Mouse (Mus musculus): ENCODE data around the gene Atn1. TPM values are rescaled to one million over a fixed set of nuclear protein-coding genes. Genes with fewer than 3 reads are reported as not detected.

Atn1 gene
- polyA plus RNA-seq, 1 experiment from 2014 or later = 10.2 TPM

GRCm38 (mm10) chr6:124696441-124697150 lies 59.7 kb downstream of the Atn1 start:
- no peak for DNase-seq (ENCODE audit: low spot score)
- 0 out of 2 replicates have a peak, but pooled peaks cover 4% of the 10 kb centered on the region for H3K4me1 ChIP-seq
- H3K27me3 ChIP-seq (ENCODE audit: low read depth, poor library complexity, severe bottlenecking) = no peaks in the 10 kb centered on the region
- WGBS = 94% methylated on average over 7 of the region's 7 CpGs
- no peak overlapping the region for H3K4me3 ChIP-seq
- no peaks in the 10 kb centered on the region for H3K9me3 ChIP-seq (replicated peaks)
- no peak overlapping the region for H3K27ac ChIP-seq (replicated peaks)
- peaks cover 27% of the 10 kb centered on the region for H3K36me3 ChIP-seq

GRCm38 (mm10) chr6:124694166-124694955 lies 62.0 kb downstream of the Atn1 start:
- 0 out of 2 replicates have a peak, but pooled peaks cover 4% of the 10 kb centered on the region for H3K4me1 ChIP-seq
- no peaks in the 10 kb centered on the region for H3K9me3 ChIP-seq (replicated peaks)
- peaks cover 5% of the 10 kb centered on the region for H3K36me3 ChIP-seq
- DNase-seq (ENCODE audit: low spot score) = no peak
- no peak overlapping the region for H3K4me3 ChIP-seq
- WGBS = 83% methylated on average over 15 of the region's 15 CpGs
- no peaks in the 10 kb centered on the region for H3K27me3 ChIP-seq (ENCODE audit: low read depth, poor library complexity, severe bottlenecking)
- H3K27ac ChIP-seq (replicated peaks) = no peak overlapping the region

GRCm38 (mm10) chr6:124693243-124693981 lies 62.9 kb downstream of the Atn1 start:
- no peak for DNase-seq (ENCODE audit: low spot score)
- H3K27ac ChIP-seq (replicated peaks) = no peak overlapping the region
- 82% methylated on average over 15 of the region's 15 CpGs for WGBS

More at GRCm38 (mm10) chr6:124693243-124693981, 62.9 kb downstream of the Atn1 start:
- Histone ChIP-seq H3K4me1 (0 out of 2 replicates have a peak, but pooled peaks cover 4% of the 10 kb centered on the region), H3K36me3 (no peaks in the 10 kb centered on the region), H3K4me3 (no peak overlapping the region), H3K27me3 (ENCODE audit: low read depth, poor library complexity, severe bottlenecking) (no peaks in the 10 kb centered on the region), H3K9me3 (replicated peaks) (no peaks in the 10 kb centered on the region)

MicroRNAs encoded within 50 kb of the gene (microRNA counts, 519-probe panel; counts per million panel counts)
- microRNA mmu-miR-141 = not detected
- 4,291 counts per million, percentile 21 among the panel's probes with 10 or more counts for microRNA mmu-miR-200c

Small RNA genes within 50 kb of the gene (microRNA-seq; reads per million reads assigned to microRNA genes)
- gene Mir141 (91.6 reads per million, percentile 49 among the genes with 10 or more reads in this experiment), gene Mir200c (600 reads per million, percentile 70 among the genes with 10 or more reads in this experiment)

Other genes with a start within 250 kb of the Atn1 start
- gene C1ra, start 244.1 kb downstream of the Atn1 start, polyA plus RNA-seq (2016; fragmentation: Nextera tagmentation; extraction: Ambion mirVana) = 0.06 and 0.12 TPM in 2 replicates
- gene C1s1, start 214.2 kb downstream of the Atn1 start, polyA plus RNA-seq (2016; fragmentation: Nextera tagmentation; extraction: Ambion mirVana) = 0.17 and 0.37 TPM in 2 replicates
- not detected in 2 replicates for gene C1rb, start 186.2 kb downstream of the Atn1 start, polyA plus RNA-seq (2016; fragmentation: Nextera tagmentation; extraction: Ambion mirVana)
- 0.11 TPM in 1 of 2 replicates, not detected in the other for gene C1s2, start 120.4 kb downstream of the Atn1 start, polyA plus RNA-seq (2016; fragmentation: Nextera tagmentation; extraction: Ambion mirVana)
- gene Lpcat3, start 93.5 kb downstream of the Atn1 start, polyA plus RNA-seq (2016; fragmentation: Nextera tagmentation; extraction: Ambion mirVana) = 35.8 and 38.7 TPM in 2 replicates
- gene Emg1, start 44.3 kb downstream of the Atn1 start, polyA plus RNA-seq (2016; fragmentation: Nextera tagmentation; extraction: Ambion mirVana) = 217 and 243 TPM in 2 replicates
- 401 and 471 TPM in 2 replicates for gene Phb2, start 44.2 kb downstream of the Atn1 start, polyA plus RNA-seq (2016; fragmentation: Nextera tagmentation; extraction: Ambion mirVana)
- 6.1 and 7.2 TPM in 2 replicates for gene Ptpn6, start 17.8 kb downstream of the Atn1 start, polyA plus RNA-seq (2016; fragmentation: Nextera tagmentation; extraction: Ambion mirVana)
- 445 and 490 TPM in 2 replicates for gene Grcc10, start 15.2 kb downstream of the Atn1 start, polyA plus RNA-seq (2016; fragmentation: Nextera tagmentation; extraction: Ambion mirVana)
- not detected in 2 replicates for gene Gm45234, start 503 bp downstream of the Atn1 start, polyA plus RNA-seq (2016; fragmentation: Nextera tagmentation; extraction: Ambion mirVana)
- 4.6 and 6.5 TPM in 2 replicates for gene Eno2, start 13.1 kb upstream of the Atn1 start, polyA plus RNA-seq (2016; fragmentation: Nextera tagmentation; extraction: Ambion mirVana)
- gene Lrrc23, start 23.2 kb upstream of the Atn1 start, polyA plus RNA-seq (2016; fragmentation: Nextera tagmentation; extraction: Ambion mirVana) = 1.3 and 1.4 TPM in 2 replicates
- 8.8 and 10.0 TPM in 2 replicates for gene Spsb2, start 52.1 kb upstream of the Atn1 start, polyA plus RNA-seq (2016; fragmentation: Nextera tagmentation; extraction: Ambion mirVana)
- 786 and 953 TPM in 2 replicates for gene Tpi1, start 57.8 kb upstream of the Atn1 start, polyA plus RNA-seq (2016; fragmentation: Nextera tagmentation; extraction: Ambion mirVana)
- gene Usp5, start 73.0 kb upstream of the Atn1 start, polyA plus RNA-seq (2016; fragmentation: Nextera tagmentation; extraction: Ambion mirVana) = 212 and 228 TPM in 2 replicates
- gene Cdca3, start 73.0 kb upstream of the Atn1 start, polyA plus RNA-seq (2016; fragmentation: Nextera tagmentation; extraction: Ambion mirVana) = 258 and 273 TPM in 2 replicates
- gene Gnb3, start 83.8 kb upstream of the Atn1 start, polyA plus RNA-seq (2016; fragmentation: Nextera tagmentation; extraction: Ambion mirVana) = 0.89 and 3.4 TPM in 2 replicates
- 8.3 and 9.9 TPM in 2 replicates for gene P3h3, start 101.2 kb upstream of the Atn1 start, polyA plus RNA-seq (2016; fragmentation: Nextera tagmentation; extraction: Ambion mirVana)
- 2.8 and 3.6 TPM in 2 replicates for gene Gpr162, start 107.5 kb upstream of the Atn1 start, polyA plus RNA-seq (2016; fragmentation: Nextera tagmentation; extraction: Ambion mirVana)
- 0.05 TPM in 1 of 2 replicates, not detected in the other for gene Cd4, start 131.7 kb upstream of the Atn1 start, polyA plus RNA-seq (2016; fragmentation: Nextera tagmentation; extraction: Ambion mirVana)
- gene Lag3, start 155.2 kb upstream of the Atn1 start, polyA plus RNA-seq (2016; fragmentation: Nextera tagmentation; extraction: Ambion mirVana) = 1.0 and 1.5 TPM in 2 replicates
- 261 and 296 TPM in 2 replicates for gene Ptms, start 163.6 kb upstream of the Atn1 start, polyA plus RNA-seq (2016; fragmentation: Nextera tagmentation; extraction: Ambion mirVana)
- gene Mlf2, start 174.9 kb upstream of the Atn1 start, polyA plus RNA-seq (2016; fragmentation: Nextera tagmentation; extraction: Ambion mirVana) = 428 and 435 TPM in 2 replicates
- 140 and 142 TPM in 2 replicates for gene Cops7a, start 209.0 kb upstream of the Atn1 start, polyA plus RNA-seq (2016; fragmentation: Nextera tagmentation; extraction: Ambion mirVana)
- 0.81 and 2.1 TPM in 2 replicates for gene Pianp, start 240.2 kb upstream of the Atn1 start, polyA plus RNA-seq (2016; fragmentation: Nextera tagmentation; extraction: Ambion mirVana)